Mouse (Mus musculus) heart, adult 2 months (tissue): Measurements from ENCODE around the gene Alg9.

Experiments
- CTCF ChIP-seq: fragments of 200-600 bp; IDR thresholded peaks from 2 replicates; pipeline ENCODE4 v1.8.1; 2022; ENCODE audit warnings: antibody characterized with exemption, mild to moderate bottlenecking, moderate library complexity
- EP300 ChIP-seq: fragments of 200-500 bp; IDR thresholded peaks from 2 replicates; pipeline ENCODE4 v1.6.1; 2011; ENCODE audit warnings: low read depth, low read length, control low read depth; ENCODE audit not compliant: insufficient read depth
- POLR2A ChIP-seq: fragments of 200-500 bp; IDR thresholded peaks from 2 replicates; pipeline ENCODE4 v1.6.1; 2011; ENCODE audit warnings: mild to moderate bottlenecking, low read depth, low read length, control low read depth; ENCODE audit not compliant: insufficient read depth

- TF ChIP-seq CTCF (no peak), EP300 (no peak), POLR2A (peak; percentile 25; the same call in 1 of the 2 replicates)
These were observed 18.1 kb upstream of the Alg9 start for GRCm38 (mm10) chr9:50756711-50757110.
